Mouse (Mus musculus): Measurements from ENCODE around the gene Gjb1. TPM values are rescaled to one million over a fixed set of nuclear protein-coding genes. Genes with fewer than 3 reads are reported as not detected.
A peak's percentile ranks its signal among the peaks of the same experiment; 100 is the strongest.

Gjb1 gene
- polyA plus RNA-seq, 1 experiment from 2014 or later: 0.81 TPM

DNA sequence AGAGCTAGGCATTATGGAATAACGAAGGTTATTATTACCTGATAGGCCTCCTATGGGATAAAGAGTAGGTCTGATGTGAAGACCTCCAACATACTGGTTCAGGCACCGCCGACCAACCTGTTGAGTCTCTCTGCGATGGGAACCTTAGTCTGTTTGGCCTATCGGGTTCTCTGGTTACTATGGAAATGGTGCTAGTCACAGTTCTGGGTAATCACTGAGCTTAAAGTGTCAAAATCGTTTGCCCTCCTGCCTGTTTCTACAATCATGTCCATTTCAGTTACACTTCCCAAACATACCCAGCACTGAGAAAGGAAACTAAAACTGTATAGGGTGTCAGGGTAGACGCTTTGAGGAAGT lies 52.6 kb downstream of the Gjb1 start:
- peak; percentile 11; the same call in 1 of the 2 replicates for ATAC-seq
- no peaks in the 10 kb centered on the region for H3K36me3 ChIP-seq (ENCODE audit: control insufficient read depth, insufficient read depth)

DNA sequence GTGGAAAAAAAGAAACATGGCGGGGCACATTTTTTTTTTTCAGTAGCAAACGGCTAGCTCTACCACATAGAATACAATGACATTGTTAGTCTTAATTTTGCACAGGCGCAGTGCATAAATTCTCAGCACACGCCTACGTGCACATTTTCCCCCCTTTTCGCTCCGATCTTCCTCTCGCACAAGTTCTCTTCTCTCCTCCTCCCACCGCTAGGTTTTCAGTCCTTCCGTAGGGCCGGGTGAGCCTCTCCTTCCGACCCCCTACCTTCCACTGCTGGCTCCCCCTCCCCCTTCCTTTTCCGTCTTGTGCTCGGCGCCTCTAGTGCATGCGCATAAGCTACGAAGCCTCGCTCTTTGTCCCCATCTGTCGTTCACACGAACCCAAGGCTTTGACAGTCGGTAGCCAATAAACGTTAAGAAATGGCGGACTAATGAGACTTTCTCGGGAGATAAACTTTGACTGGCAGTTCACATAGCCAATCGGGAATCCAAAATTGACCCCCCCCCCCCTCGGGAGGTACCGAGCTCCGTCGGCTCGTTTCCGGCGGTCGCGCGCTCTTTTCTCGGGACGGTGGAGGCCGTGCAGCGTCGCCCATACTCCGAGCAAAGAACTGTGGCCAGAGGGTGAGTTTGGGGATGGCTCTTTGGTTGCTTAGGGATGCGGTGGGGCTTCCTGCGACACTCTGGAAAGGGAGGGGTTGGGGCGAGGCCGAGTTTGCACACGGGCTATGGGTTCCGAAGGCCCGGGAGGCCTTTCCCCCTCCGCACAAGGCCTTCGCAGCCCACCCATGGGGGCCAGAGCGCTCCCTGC lies 53.2 kb downstream of the Gjb1 start, which contains the start of gene Nono:
Gene Nono (plus strand): TSS at position 177 of the 808 bp plus-strand sequence.
- peak within 1 kb of the TSS; percentile 93 for H3K27ac ChIP-seq (ENCODE audit: low read length)
- peak within 1 kb of the TSS; percentile 66 for H3K4me3 ChIP-seq (replicated peaks; ENCODE audit: low read length)
- H3K9ac ChIP-seq (replicated peaks; ENCODE audit: low read depth, low read length): peak within 1 kb of the TSS; percentile 75
- WGBS: 22% methylated on average over 50 of the region's 51 CpGs
- H3K4me2 ChIP-seq (ENCODE audit: low read length): peak within 1 kb of the TSS; percentile 59
- H3K36me3 ChIP-seq (ENCODE audit: control insufficient read depth, insufficient read depth): no peaks in the 10 kb centered on the region
- ATAC-seq: peak; percentile 97
- H3K4me1 ChIP-seq (replicated peaks; ENCODE audit: control insufficient read depth, insufficient read depth, low read length): peaks cover 8% of the 10 kb centered on the region
- H3K9me3 ChIP-seq (ENCODE audit: control insufficient read depth, low read length): no peaks in the 10 kb centered on the region
- H3K27me3 ChIP-seq (replicated peaks; ENCODE audit: control insufficient read depth, insufficient read depth, low read length): no peaks in the 10 kb centered on the region

More for the DNA sequence above, 52.6 kb downstream of the Gjb1 start:
- peaks cover 8% of the 10 kb centered on the region for H3K4me1 ChIP-seq (replicated peaks; ENCODE audit: control insufficient read depth, insufficient read depth, low read length)
- peak overlapping the region; percentile 38 for H3K4me3 ChIP-seq (replicated peaks; ENCODE audit: low read length)
- WGBS: 20% methylated on average over 7 of the region's 7 CpGs
- peak overlapping the region; percentile 93 for H3K27ac ChIP-seq (ENCODE audit: low read length)
- H3K27me3 ChIP-seq (replicated peaks; ENCODE audit: control insufficient read depth, insufficient read depth, low read length): no peaks in the 10 kb centered on the region
- peak overlapping the region; percentile 48; the same call in 1 of the 2 replicates for H3K9ac ChIP-seq (replicated peaks; ENCODE audit: low read depth, low read length)
- H3K9me3 ChIP-seq (ENCODE audit: control insufficient read depth, low read length): no peaks in the 10 kb centered on the region
- H3K4me2 ChIP-seq (ENCODE audit: low read length): peak overlapping the region; percentile 51

DNA sequence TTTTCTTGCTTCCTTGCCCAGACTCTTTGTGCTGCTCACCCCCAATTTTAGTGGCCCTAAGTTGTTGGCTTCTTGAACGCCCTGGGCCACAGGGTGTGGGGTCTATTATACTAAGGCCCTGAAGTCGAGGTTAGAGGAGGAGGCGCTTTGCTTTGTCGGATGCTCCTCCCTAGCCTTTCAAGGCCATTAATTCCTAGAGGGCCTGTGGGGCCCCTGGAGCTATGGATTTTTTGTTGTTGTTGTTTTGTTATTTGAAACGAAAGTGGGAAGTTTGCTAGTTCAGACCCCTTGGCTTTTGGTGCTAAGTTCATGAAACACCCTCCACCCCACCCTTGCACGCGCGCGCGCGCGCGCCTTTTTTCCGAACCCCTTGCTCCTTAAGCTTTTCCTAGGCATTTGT lies 53.8 kb downstream of the Gjb1 start:
- Histone ChIP-seq H3K9ac (replicated peaks; ENCODE audit: low read depth, low read length) (peak overlapping the region; percentile 75), H3K36me3 (ENCODE audit: control insufficient read depth, insufficient read depth) (no peaks in the 10 kb centered on the region), H3K4me2 (ENCODE audit: low read length) (peak overlapping the region; percentile 59), H3K27ac (ENCODE audit: low read length) (peak overlapping the region; percentile 92), H3K4me1 (replicated peaks; ENCODE audit: control insufficient read depth, insufficient read depth, low read length) (peaks cover 8% of the 10 kb centered on the region), H3K27me3 (replicated peaks; ENCODE audit: control insufficient read depth, insufficient read depth, low read length) (no peaks in the 10 kb centered on the region), H3K9me3 (ENCODE audit: control insufficient read depth, low read length) (no peaks in the 10 kb centered on the region), H3K4me3 (replicated peaks; ENCODE audit: low read length) (peak overlapping the region; percentile 66)
- 24% methylated on average over 14 of the region's 14 CpGs for WGBS
- peak; percentile 34 for ATAC-seq

Other genes starting within 250 kb of the Gjb1 start
- gene Snx12, start 153.8 kb upstream of the Gjb1 start, polyA plus RNA-seq (2015; fragmentation: Nextera tagmentation; extraction: Ambion mirVana): 49.4 and 52.5 TPM in 2 replicates
- 0.73 and 1.0 TPM in 2 replicates for gene Foxo4, start 121.8 kb upstream of the Gjb1 start, polyA plus RNA-seq (2015; fragmentation: Nextera tagmentation; extraction: Ambion mirVana)
- gene Gm614, start 112.4 kb upstream of the Gjb1 start, polyA plus RNA-seq (2015; fragmentation: Nextera tagmentation; extraction: Ambion mirVana): not detected in 2 replicates
- 4.4 and 6.2 TPM in 2 replicates for gene Il2rg, start 108.1 kb upstream of the Gjb1 start, polyA plus RNA-seq (2015; fragmentation: Nextera tagmentation; extraction: Ambion mirVana)
- not detected in 2 replicates for gene Gm20489, start 107.4 kb upstream of the Gjb1 start, polyA plus RNA-seq (2015; fragmentation: Nextera tagmentation; extraction: Ambion mirVana)
- 22.9 and 26.9 TPM in 2 replicates for gene Med12, start 102.3 kb upstream of the Gjb1 start, polyA plus RNA-seq (2015; fragmentation: Nextera tagmentation; extraction: Ambion mirVana)
- gene Nlgn3, start 77.2 kb upstream of the Gjb1 start, polyA plus RNA-seq (2015; fragmentation: Nextera tagmentation; extraction: Ambion mirVana): 65.5 and 72.3 TPM in 2 replicates
- 66.6 and 89.2 TPM in 2 replicates for gene Zmym3, start 44.5 kb downstream of the Gjb1 start, polyA plus RNA-seq (2015; fragmentation: Nextera tagmentation; extraction: Ambion mirVana)
- 456 and 481 TPM in 2 replicates for gene Nono, start 52.9 kb downstream of the Gjb1 start, polyA plus RNA-seq (2015; fragmentation: Nextera tagmentation; extraction: Ambion mirVana)
- gene Itgb1bp2, start 72.7 kb downstream of the Gjb1 start, polyA plus RNA-seq (2015; fragmentation: Nextera tagmentation; extraction: Ambion mirVana): 1.4 and 3.1 TPM in 2 replicates
- gene Taf1, start 156.4 kb downstream of the Gjb1 start, polyA plus RNA-seq (2015; fragmentation: Nextera tagmentation; extraction: Ambion mirVana): 20.2 and 20.8 TPM in 2 replicates